Mouse (Mus musculus) embryonic facial prominence, embryonic 12.5 days (tissue): ENCODE results near the gene Defb30. TPM values are rescaled to one million over a fixed set of nuclear protein-coding genes. Genes with fewer than 3 reads are reported as not detected.

Experiments used
- ATAC-seq: fragments of 200-750 bp; cut with Nextera tagmentation; 2 replicates; pipeline ENCODE4 v1.8.0; 2017; ENCODE audit not compliant: insufficient number of reproducible peaks, insufficient read depth, low FRiP score, low TSS enrichment
- H3K27ac ChIP-seq: fragments of 300-500 bp; sonication (generic); 2 replicates; pipeline ENCODE4 v1.5.1; 2016; ENCODE audit warnings: mild to moderate bottlenecking
- H3K27me3 ChIP-seq: fragments of 300-500 bp; sonication (generic); 2 replicates; pipeline ENCODE4 v1.6.1; 2016; ENCODE audit warnings: mild to moderate bottlenecking, moderate library complexity
- H3K36me3 ChIP-seq: fragments of 300-500 bp; sonication (generic); 2 replicates; pipeline ENCODE4 v1.6.1; 2016; ENCODE audit warnings: mild to moderate bottlenecking
- H3K4me1 ChIP-seq: fragments of 300-500 bp; sonication (generic); 2 replicates; pipeline ENCODE4 v1.6.1; 2016
- H3K4me2 ChIP-seq: fragments of 300-500 bp; sonication (generic); replicated peaks from 2 replicates; pipeline ENCODE4 v1.6.1; 2016; ENCODE audit warnings: mild to moderate bottlenecking, moderate library complexity
- H3K4me3 ChIP-seq: fragments of 300-500 bp; sonication (generic); 2 replicates; pipeline ENCODE4 v1.5.1; 2016; ENCODE audit warnings: mild to moderate bottlenecking
- H3K9ac ChIP-seq: fragments of 300-500 bp; sonication (generic); 2 replicates; pipeline ENCODE4 v1.6.1; 2016; ENCODE audit warnings: mild to moderate bottlenecking, moderate library complexity
- H3K9me3 ChIP-seq: fragments of 300-500 bp; sonication (generic); 2 replicates; pipeline ENCODE4 v1.6.1; 2016; ENCODE audit warnings: mild to moderate bottlenecking, moderate library complexity
- WGBS: fragments of 180-500 bp; shearing (Covaris S2); methylation state at CpG from one replicate; pipeline ENCODE4 v1.1.7; 2016; 5-methylcytosine and 5-hydroxymethylcytosine counted together
- polyA plus RNA-seq: library from polyadenylated mRNA; unstranded; fragments of >200 nt; fragmentation: Nextera tagmentation; extraction: Ambion mirVana; gene quantifications from 2 replicates; pipeline ENCODE4 v1.2.1, GENCODE M21; 2016

Defb30 gene
- polyA plus RNA-seq, 1 experiment from 2014 or later = not detected

- H3K27me3 ChIP-seq = no peaks in the 10 kb centered on the region
- H3K4me1 ChIP-seq = no peaks in the 10 kb centered on the region
- no peak within 1 kb of the TSS for H3K4me3 ChIP-seq
- H3K27ac ChIP-seq = no peak within 1 kb of the TSS
- H3K4me2 ChIP-seq = no peak within 1 kb of the TSS
- WGBS = 94% methylated on average over 5 of the region's 5 CpGs
- no peak for ATAC-seq
- no peaks in the 10 kb centered on the region for H3K9me3 ChIP-seq
- H3K9ac ChIP-seq = no peak within 1 kb of the TSS
- H3K36me3 ChIP-seq = no peaks in the 10 kb centered on the region
Measured at GRCm38 (mm10) chr14:63011471-63011870, 38.3 kb downstream of the Defb30 start, which contains the start of gene Defb43. Gene Defb43, plus strand, starts transcription at chr14:63011771.

- WGBS = 74% methylated on average over 2 of the region's 2 CpGs
- no peak overlapping the region for H3K27ac ChIP-seq
- no peaks in the 10 kb centered on the region for H3K36me3 ChIP-seq
- H3K4me3 ChIP-seq = no peak overlapping the region
- no peak overlapping the region for H3K4me2 ChIP-seq
- ATAC-seq = no peak
- H3K9me3 ChIP-seq = no peaks in the 10 kb centered on the region
- H3K27me3 ChIP-seq = no peaks in the 10 kb centered on the region
- H3K4me1 ChIP-seq = no peaks in the 10 kb centered on the region
- H3K9ac ChIP-seq = no peak overlapping the region
Measured at GRCm38 (mm10) chr14:63002588-63002987, 47.2 kb downstream of the Defb30 start.

GRCm38 (mm10) chr14:62998977-62999376 lies 50.8 kb downstream of the Defb30 start:
- no peak overlapping the region for H3K9ac ChIP-seq
- H3K4me1 ChIP-seq = no peaks in the 10 kb centered on the region
- H3K9me3 ChIP-seq = no peaks in the 10 kb centered on the region
- no peak overlapping the region for H3K4me2 ChIP-seq
- no peaks in the 10 kb centered on the region for H3K27me3 ChIP-seq
- H3K4me3 ChIP-seq = no peak overlapping the region
- 90% methylated on average over 4 of the region's 4 CpGs for WGBS
- H3K27ac ChIP-seq = no peak overlapping the region
- H3K36me3 ChIP-seq = no peaks in the 10 kb centered on the region
- no peak for ATAC-seq

GRCm38 (mm10) chr14:62997777-62998176 lies 52.0 kb downstream of the Defb30 start, which contains the start of gene Defb47:
Gene Defb47, plus strand, starts transcription at chr14:62998077.
- no peaks in the 10 kb centered on the region for H3K9me3 ChIP-seq
- ATAC-seq = no peak
- H3K9ac ChIP-seq = no peak within 1 kb of the TSS
- no peaks in the 10 kb centered on the region for H3K36me3 ChIP-seq
- H3K27ac ChIP-seq = no peak within 1 kb of the TSS
- H3K4me1 ChIP-seq = peaks cover 8% of the 10 kb centered on the region; the same call in 1 of the 2 replicates
- H3K27me3 ChIP-seq = no peaks in the 10 kb centered on the region
- H3K4me2 ChIP-seq = no peak within 1 kb of the TSS
- WGBS = 82% methylated on average over 8 of the region's 8 CpGs
- H3K4me3 ChIP-seq = no peak within 1 kb of the TSS

- ATAC-seq = no peak
- no peaks in the 10 kb centered on the region for H3K27me3 ChIP-seq
- H3K9ac ChIP-seq = no peak overlapping the region
- H3K36me3 ChIP-seq = no peaks in the 10 kb centered on the region
- H3K4me2 ChIP-seq = no peak overlapping the region
- no peak overlapping the region for H3K27ac ChIP-seq
- 69% methylated on average over 7 of the region's 7 CpGs for WGBS
- 0 out of 2 replicates have a peak, but pooled peaks cover 3% of the 10 kb centered on the region for H3K9me3 ChIP-seq
- H3K4me3 ChIP-seq = no peak overlapping the region
- peaks cover 10% of the 10 kb centered on the region; the same call in 1 of the 2 replicates for H3K4me1 ChIP-seq
Measured at GRCm38 (mm10) chr14:62991849-62992510, 57.8 kb downstream of the Defb30 start.

- Histone ChIP-seq H3K36me3 (no peaks in the 10 kb centered on the region), H3K27me3 (no peaks in the 10 kb centered on the region), H3K9me3 (0 out of 2 replicates have a peak, but pooled peaks cover 3% of the 10 kb centered on the region), H3K4me3 (no peak overlapping the region), H3K9ac (no peak overlapping the region), H3K4me1 (peaks cover 10% of the 10 kb centered on the region; the same call in 1 of the 2 replicates), H3K27ac (no peak overlapping the region), H3K4me2 (no peak overlapping the region)
- no peak for ATAC-seq
- 80% methylated on average over 3 of the region's 3 CpGs for WGBS
Measured at GRCm38 (mm10) chr14:62991271-62991670, 58.5 kb downstream of the Defb30 start.

- H3K9me3 ChIP-seq = 0 out of 2 replicates have a peak, but pooled peaks cover 3% of the 10 kb centered on the region
Measured at GRCm38 (mm10) chr14:62984410-62984809, 65.3 kb downstream of the Defb30 start, which contains the start of gene Defb48. Gene Defb48, minus strand, starts transcription at chr14:62984510.

More at GRCm38 (mm10) chr14:62984410-62984809, 65.3 kb downstream of the Defb30 start, which contains the start of gene Defb48:
- no peak within 1 kb of the TSS for H3K27ac ChIP-seq
- H3K4me1 ChIP-seq = no peaks in the 10 kb centered on the region
- ATAC-seq = no peak
- H3K9ac ChIP-seq = no peak within 1 kb of the TSS
- no peaks in the 10 kb centered on the region for H3K27me3 ChIP-seq
- H3K4me3 ChIP-seq = no peak within 1 kb of the TSS
- H3K36me3 ChIP-seq = no peaks in the 10 kb centered on the region
- H3K4me2 ChIP-seq = no peak within 1 kb of the TSS
- WGBS = 76% methylated on average over 1 of the region's 1 CpGs

Other genes starting within 250 kb of the Defb30 start
- 11.1 and 11.7 TPM in 2 replicates for gene Wdfy2, start 212.3 kb downstream of the Defb30 start, polyA plus RNA-seq
- gene Defb48, start 65.5 kb downstream of the Defb30 start, polyA plus RNA-seq = not detected in 2 replicates
- not detected in 2 replicates for gene Defb47, start 51.9 kb downstream of the Defb30 start, polyA plus RNA-seq
- gene Defb43, start 38.2 kb downstream of the Defb30 start, polyA plus RNA-seq = not detected in 2 replicates
- not detected in 2 replicates for gene Defb42, start 3.0 kb downstream of the Defb30 start, polyA plus RNA-seq